Mouse (Mus musculus) C2C12 (cell line): Measurements from ENCODE around the gene Nova2. TPM values are rescaled to one million over a fixed set of nuclear protein-coding genes. Genes with fewer than 3 reads are reported as not detected.

Source experiments
- H3K27me3 ChIP-seq: one replicate; pipeline ENCODE4 v1.6.1; 2011; ENCODE audit not compliant: control insufficient read depth, insufficient read depth, insufficient read length
- H3K36me3 ChIP-seq: one replicate; pipeline ENCODE4 v1.6.1; 2011; ENCODE audit not compliant: control insufficient read depth, insufficient read depth
- H3K4me3 ChIP-seq: one replicate; pipeline ENCODE4 v1.5.1; 2011; ENCODE audit warnings: mild to moderate bottlenecking, control low read depth; ENCODE audit not compliant: poor library complexity, insufficient read depth, severe bottlenecking
- H3K79me2 ChIP-seq: one replicate; pipeline ENCODE4 v1.6.1; 2011; ENCODE audit not compliant: control insufficient read depth, insufficient read depth
- H3K79me3 ChIP-seq: one replicate; pipeline ENCODE4 v1.6.1; 2011; ENCODE audit warnings: low read depth, control low read depth
- H3ac ChIP-seq: one replicate; pipeline ENCODE3; 2011; ENCODE audit warnings: low read depth; ENCODE audit not compliant: control insufficient read depth, insufficient read length
- CEBPB ChIP-seq: IDR thresholded peaks from one replicate; pipeline ENCODE4 v1.6.1; 2011; ENCODE audit warnings: low read depth, mild to moderate bottlenecking, control low read depth, moderate library complexity
- CTCF ChIP-seq: IDR thresholded peaks from one replicate; pipeline ENCODE4 v1.5.1; 2011; ENCODE audit not compliant: control insufficient read depth, insufficient read depth, insufficient read length
- FOSL1 ChIP-seq: IDR thresholded peaks from one replicate; pipeline ENCODE4 v1.8.0; 2011; ENCODE audit warnings: mild to moderate bottlenecking, low read length; ENCODE audit not compliant: poor library complexity, insufficient read depth, severe bottlenecking
- MAX ChIP-seq: IDR thresholded peaks from one replicate; pipeline ENCODE4 v1.6.1; 2011; ENCODE audit warnings: mild to moderate bottlenecking, control low read depth
- MYOD1 ChIP-seq: IDR thresholded peaks from one replicate; pipeline ENCODE4 v1.6.1; 2011; ENCODE audit warnings: low read depth; ENCODE audit not compliant: control insufficient read depth, insufficient read length
- MYOG ChIP-seq: IDR thresholded peaks from one replicate; pipeline ENCODE4 v1.6.1; 2011; ENCODE audit not compliant: control insufficient read depth, insufficient read length; ENCODE audit errors: extremely low read depth
- USF1 ChIP-seq: IDR thresholded peaks from one replicate; pipeline ENCODE4 v1.6.1; 2011; ENCODE audit warnings: low read depth, mild to moderate bottlenecking, control low read depth, moderate library complexity
- polyA plus RNA-seq: library from polyadenylated mRNA; unstranded; fragments of >200 nt; fragmentation: generic; extraction: Trizol; gene quantifications from one replicate; pipeline ENCODE4 v1.2.1, GENCODE M21; 2012; ENCODE audit warnings: missing spikeins

Gene Nova2
- polyA plus RNA-seq, 1 experiment, result 0.05 TPM

DNA sequence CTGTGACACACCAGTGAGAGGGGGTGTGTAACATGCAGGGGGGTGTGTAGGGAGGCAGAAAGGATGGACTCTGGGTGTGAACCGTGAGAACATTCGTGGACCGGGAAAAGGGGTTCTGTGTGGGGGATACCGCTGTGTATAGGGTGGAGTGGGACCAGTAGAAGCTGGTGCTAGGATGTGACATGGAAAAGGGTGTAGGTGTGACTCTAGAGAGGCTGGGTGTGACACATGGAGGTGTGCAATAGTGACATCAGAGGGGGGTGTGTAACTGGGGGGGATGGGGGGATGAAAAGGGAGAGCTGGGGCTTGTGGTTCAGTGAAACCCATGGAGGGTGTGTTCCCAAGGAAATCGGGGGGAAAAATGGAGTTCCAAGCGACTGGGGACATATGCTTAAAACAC is 1.2 kb downstream of the Nova2 start:
- H3K36me3 ChIP-seq, result no peaks in the 10 kb centered on the region
- no peak overlapping the region for H3K4me3 ChIP-seq
- H3K79me3 ChIP-seq, result no peaks in the 10 kb centered on the region
- TF ChIP-seq MYOD1 (no peak), MYOG (no peak), USF1 (no peak), MAX (no peak), CEBPB (no peak), FOSL1 (no peak), CTCF (no peak)
- no peaks in the 10 kb centered on the region for H3K79me2 ChIP-seq
- peaks cover 41% of the 10 kb centered on the region for H3K27me3 ChIP-seq
- no peak overlapping the region for H3ac ChIP-seq

DNA sequence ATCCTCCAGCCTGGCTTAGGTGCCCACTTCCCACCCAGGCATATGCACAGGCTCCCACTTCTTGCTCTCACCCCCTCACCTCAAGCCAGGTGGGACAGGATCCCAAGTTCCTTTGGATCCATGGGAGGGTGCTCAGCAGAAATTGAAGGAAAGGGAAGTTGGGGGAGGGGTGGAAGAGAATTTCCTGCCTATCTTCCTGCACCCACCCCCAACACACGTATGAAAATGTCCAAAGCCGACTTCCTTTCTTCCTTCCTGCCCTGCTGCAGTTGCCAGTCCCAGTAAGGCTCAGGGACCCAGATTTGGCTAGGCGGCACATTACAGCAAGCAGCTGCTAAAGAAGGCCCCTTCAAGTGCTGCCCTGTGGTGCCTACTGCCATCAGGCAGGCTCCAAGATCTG is 2.1 kb downstream of the Nova2 start:
- Histone ChIP-seq H3K79me2 (no peaks in the 10 kb centered on the region), H3ac (no peak overlapping the region), H3K79me3 (no peaks in the 10 kb centered on the region), H3K36me3 (no peaks in the 10 kb centered on the region), H3K27me3 (peaks cover 41% of the 10 kb centered on the region), H3K4me3 (no peak overlapping the region)
- no peak for TF ChIP-seq MYOD1
- TF ChIP-seq CTCF, result no peak
- no peak for TF ChIP-seq CEBPB
- TF ChIP-seq MYOG, result no peak
- TF ChIP-seq FOSL1, result no peak
- no peak for TF ChIP-seq USF1

DNA sequence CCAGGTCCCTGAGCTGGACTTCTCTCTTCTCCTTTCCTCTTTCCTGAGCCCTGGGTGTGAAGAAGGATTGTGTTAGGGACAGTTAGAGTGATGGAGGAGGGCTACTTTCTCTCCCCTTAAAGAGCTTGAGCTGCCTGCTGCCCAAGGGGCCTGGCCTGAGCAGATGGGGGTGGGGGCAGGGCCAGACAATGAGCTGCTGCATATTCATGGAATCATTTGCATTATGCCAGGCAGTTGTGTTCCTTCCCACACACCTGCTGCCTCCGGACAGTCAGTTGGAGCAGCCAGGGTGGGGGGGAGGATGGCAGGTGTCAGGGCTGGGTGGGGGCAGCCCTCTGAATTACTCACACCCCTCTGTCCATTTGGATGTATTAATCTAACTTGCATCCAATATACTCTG is 16.7 kb downstream of the Nova2 start:
- Histone ChIP-seq H3K27me3 (peaks cover 31% of the 10 kb centered on the region), H3K79me2 (no peaks in the 10 kb centered on the region), H3ac (no peak overlapping the region), H3K4me3 (no peak overlapping the region), H3K79me3 (no peaks in the 10 kb centered on the region), H3K36me3 (no peaks in the 10 kb centered on the region)
- TF ChIP-seq MYOG (no peak), MAX (no peak), MYOD1 (no peak), CTCF (no peak), USF1 (no peak), FOSL1 (no peak), CEBPB (no peak)

- Histone ChIP-seq H3K4me3 (no peak overlapping the region), H3K36me3 (no peaks in the 10 kb centered on the region), H3K79me2 (no peaks in the 10 kb centered on the region), H3K79me3 (no peaks in the 10 kb centered on the region), H3K27me3 (peaks cover 31% of the 10 kb centered on the region), H3ac (no peak overlapping the region)
- TF ChIP-seq FOSL1 (no peak), MYOD1 (no peak), CTCF (no peak), CEBPB (no peak), MYOG (no peak), MAX (no peak), USF1 (no peak)
Measured at GRCm38 (mm10) chr7:18942815-18943214, 17.1 kb downstream of the Nova2 start.

GRCm38 (mm10) chr7:18948151-18948550 is 22.5 kb downstream of the Nova2 start:
- no peak overlapping the region for H3K4me3 ChIP-seq
- no peaks in the 10 kb centered on the region for H3K79me2 ChIP-seq
- H3ac ChIP-seq, result no peak overlapping the region
- peaks cover 10% of the 10 kb centered on the region for H3K27me3 ChIP-seq
- TF ChIP-seq MYOD1 (no peak), FOSL1 (no peak), USF1 (no peak), MYOG (no peak), CEBPB (no peak), CTCF (no peak), MAX (no peak)
- no peaks in the 10 kb centered on the region for H3K36me3 ChIP-seq
- H3K79me3 ChIP-seq, result no peaks in the 10 kb centered on the region
